Mouse (Mus musculus): ENCODE results near the gene Gphn.

- TF ChIP-seq CTCF (IDR thresholded peaks at IDR 0.05; ENCODE audit: control insufficient read depth, insufficient read depth, insufficient replicate concordance, low read depth, low read length) (no peak), POLR2A (IDR thresholded peaks at IDR 0.05; ENCODE audit: control insufficient read depth, low read depth, low read length) (no peak)
These were observed 88.9 kb downstream of the Gphn start for GRCm38 (mm10) chr12:78315106-78315505.
